Mouse (Mus musculus): ENCODE results near the gene Ubxn6.
A peak's percentile ranks its signal among the peaks of the same experiment; 100 is the strongest.

Gene Ubxn6

GRCm38 (mm10) chr17:56055945-56056678 is 18.7 kb downstream of the Ubxn6 start:
- DNase-seq (ENCODE audit: low read depth, low spot score): no peak

- no peak for DNase-seq (ENCODE audit: low read depth, low spot score)
Observed at GRCm38 (mm10) chr17:56054938-56055337, 19.9 kb downstream of the Ubxn6 start.

- DNase-seq (ENCODE audit: low read depth, low spot score): no peak
Observed at GRCm38 (mm10) chr17:56051369-56051768, 23.5 kb downstream of the Ubxn6 start.

GRCm38 (mm10) chr17:56040857-56041163 is 34.0 kb downstream of the Ubxn6 start:
- no peak for DNase-seq (ENCODE audit: low read depth, low spot score)

GRCm38 (mm10) chr17:56040030-56040856 is 34.6 kb downstream of the Ubxn6 start, which contains the start of gene Chaf1a:
Gene Chaf1a (plus strand): TSS chr17:56040439.
- peak; percentile 99 for DNase-seq (ENCODE audit: low read depth, low spot score)

- DNase-seq (ENCODE audit: low read depth, low spot score): no peak
Observed at GRCm38 (mm10) chr17:56039345-56039744, 35.5 kb downstream of the Ubxn6 start.

- no peak for DNase-seq (ENCODE audit: low read depth, low spot score)
Observed at GRCm38 (mm10) chr17:56038583-56039261, 36.1 kb downstream of the Ubxn6 start.

GRCm38 (mm10) chr17:56036901-56037287 is 37.9 kb downstream of the Ubxn6 start:
- DNase-seq (ENCODE audit: low read depth, low spot score): no peak

GRCm38 (mm10) chr17:56036176-56036900 is 38.5 kb downstream of the Ubxn6 start, which contains the start of gene Sh3gl1:
Gene Sh3gl1 (minus strand): TSS chr17:56036635.
- DNase-seq (ENCODE audit: low read depth, low spot score): peak; percentile 99

- no peak for DNase-seq (ENCODE audit: low read depth, low spot score)
Observed at GRCm38 (mm10) chr17:56035216-56035615, 39.6 kb downstream of the Ubxn6 start.

GRCm38 (mm10) chr17:56034726-56035100 is 40.1 kb downstream of the Ubxn6 start:
- DNase-seq (ENCODE audit: low read depth, low spot score): no peak

- DNase-seq (ENCODE audit: low read depth, low spot score): no peak
Observed at GRCm38 (mm10) chr17:56034040-56034725, 40.6 kb downstream of the Ubxn6 start.

GRCm38 (mm10) chr17:56032831-56033230 is 42.0 kb downstream of the Ubxn6 start:
- DNase-seq (ENCODE audit: low read depth, low spot score): no peak

GRCm38 (mm10) chr17:56032127-56032733 is 42.6 kb downstream of the Ubxn6 start:
- DNase-seq (ENCODE audit: low read depth, low spot score): no peak

GRCm38 (mm10) chr17:56031431-56031830 is 43.4 kb downstream of the Ubxn6 start:
- DNase-seq (ENCODE audit: low read depth, low spot score): no peak

- DNase-seq (ENCODE audit: low read depth, low spot score): no peak
Observed at GRCm38 (mm10) chr17:56030919-56031318, 43.9 kb downstream of the Ubxn6 start.

GRCm38 (mm10) chr17:56030238-56030870 is 44.5 kb downstream of the Ubxn6 start:
- DNase-seq (ENCODE audit: low read depth, low spot score): no peak

GRCm38 (mm10) chr17:56027801-56028441 is 46.9 kb downstream of the Ubxn6 start:
- no peak for DNase-seq (ENCODE audit: low read depth, low spot score)

- no peak for DNase-seq (ENCODE audit: low read depth, low spot score)
Observed at GRCm38 (mm10) chr17:56026881-56027280, 47.9 kb downstream of the Ubxn6 start.

GRCm38 (mm10) chr17:56026303-56026702 is 48.5 kb downstream of the Ubxn6 start:
- DNase-seq (ENCODE audit: low read depth, low spot score): no peak

Measured in forelimb bud, embryonic 11.5 days (tissue).